Mouse (Mus musculus) neural tube, embryonic 14.5 days (tissue): ENCODE data around the gene Cenpe. TPM values are rescaled to one million over a fixed set of nuclear protein-coding genes. Genes with fewer than 3 reads are reported as not detected.

Experiments used
- ATAC-seq: fragments of 200-750 bp; cut with Nextera tagmentation; 2 replicates; pipeline ENCODE4 v1.8.0; 2017; ENCODE audit warnings: low read depth, mild to moderate bottlenecking, moderate TSS enrichment, moderate library complexity
- H3K27ac ChIP-seq: fragments of 300-500 bp; sonication (generic); 2 replicates; pipeline ENCODE4 v1.5.1; 2014; ENCODE audit warnings: low read depth, mild to moderate bottlenecking, control low read depth, low read length, moderate library complexity, mixed read lengths
- H3K27me3 ChIP-seq: fragments of 300-500 bp; sonication (generic); 2 replicates; pipeline ENCODE4 v1.6.1; 2014; ENCODE audit warnings: low read length; ENCODE audit not compliant: control insufficient read depth, insufficient read depth
- H3K36me3 ChIP-seq: fragments of 300-500 bp; sonication (generic); 2 replicates; pipeline ENCODE4 v1.6.1; 2014; ENCODE audit warnings: low read length, mixed read lengths; ENCODE audit not compliant: control insufficient read depth, insufficient read depth
- H3K4me1 ChIP-seq: fragments of 300-500 bp; sonication (generic); 2 replicates; pipeline ENCODE4 v1.6.1; 2014; ENCODE audit warnings: low read length; ENCODE audit not compliant: control insufficient read depth, insufficient read depth
- H3K4me2 ChIP-seq: fragments of 300-500 bp; sonication (generic); 2 replicates; pipeline ENCODE4 v1.6.1; 2014; ENCODE audit warnings: mild to moderate bottlenecking, low read depth, low read length, control low read depth
- H3K4me3 ChIP-seq: fragments of 300-500 bp; sonication (generic); 2 replicates; pipeline ENCODE4 v1.5.1; 2014; ENCODE audit warnings: low read depth, low read length, control low read depth, mixed read lengths
- H3K9ac ChIP-seq: fragments of 300-500 bp; sonication (generic); replicated peaks from 2 replicates; pipeline ENCODE4 v1.6.1; 2014; ENCODE audit warnings: low read depth, mild to moderate bottlenecking, control low read depth, low read length, mixed read lengths
- H3K9me3 ChIP-seq: fragments of 300-500 bp; sonication (generic); 2 replicates; pipeline ENCODE4 v1.6.1; 2016; ENCODE audit warnings: low read length; ENCODE audit not compliant: control insufficient read depth
- WGBS: fragments of 180-500 bp; shearing (Covaris S2); extraction: QIAGEN DNeasy Blood & Tissue Kit; methylation state at CpG from one replicate; pipeline ENCODE4 v1.1.7; 2014; 5-methylcytosine and 5-hydroxymethylcytosine counted together
- polyA plus RNA-seq: library from polyadenylated mRNA; unstranded; fragments of >200 nt; fragmentation: Nextera tagmentation; extraction: Ambion mirVana; gene quantifications from 2 replicates; pipeline ENCODE4 v1.2.1, GENCODE M21; 2014

Gene Cenpe
- polyA plus RNA-seq, 1 experiment from 2014 or later = 2.8 TPM

DNA sequence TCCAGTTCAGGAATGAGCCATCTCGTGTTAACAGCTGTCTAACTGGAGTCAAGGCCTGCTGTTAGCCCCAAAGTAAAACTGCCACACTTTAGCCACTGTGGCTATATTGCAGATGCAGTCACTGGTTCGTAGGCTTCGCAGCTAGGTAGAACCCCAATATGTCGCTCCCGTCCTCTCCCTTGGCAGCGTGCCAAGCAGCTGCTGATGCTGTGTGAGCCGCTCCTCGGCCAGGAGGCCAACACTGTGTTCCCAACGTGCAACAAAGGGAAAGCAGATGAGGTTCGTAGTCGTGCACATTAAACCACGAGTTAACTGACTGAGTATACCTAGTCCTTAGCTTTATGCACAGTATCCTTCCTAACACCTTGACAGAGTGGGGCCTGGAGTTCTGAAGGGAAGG, 60.3 kb downstream of the Cenpe start:
- Histone ChIP-seq H3K4me2 (no peak overlapping the region), H3K27me3 (no peaks in the 10 kb centered on the region), H3K27ac (no peak overlapping the region), H3K36me3 (no peaks in the 10 kb centered on the region), H3K4me1 (no peaks in the 10 kb centered on the region), H3K9ac (no peak overlapping the region), H3K4me3 (no peak overlapping the region), H3K9me3 (no peaks in the 10 kb centered on the region)
- 66% methylated on average over 12 of the region's 12 CpGs for WGBS
- no peak for ATAC-seq

DNA sequence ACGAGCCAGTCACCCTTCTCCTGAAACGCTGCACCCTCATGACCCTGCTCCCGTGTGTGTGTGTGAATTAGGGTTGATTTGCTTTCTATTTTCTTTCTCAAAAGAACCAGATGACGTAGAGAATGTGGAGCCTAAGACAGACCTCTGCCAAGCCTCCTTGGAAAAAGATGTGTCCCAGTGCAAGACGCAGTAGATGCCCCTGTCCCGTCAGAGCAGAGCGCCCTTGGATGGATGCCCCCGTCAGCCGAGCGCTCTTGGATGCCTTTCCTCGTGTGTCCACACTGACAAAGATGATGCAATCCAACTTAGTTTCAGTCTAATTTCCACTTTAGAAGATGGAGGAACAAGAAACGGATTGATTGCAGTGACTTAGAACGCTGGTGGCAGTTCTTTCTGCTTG, 60.7 kb downstream of the Cenpe start:
- no peaks in the 10 kb centered on the region for H3K36me3 ChIP-seq
- no peak overlapping the region for H3K4me2 ChIP-seq
- H3K4me1 ChIP-seq = no peaks in the 10 kb centered on the region
- WGBS = 91% methylated on average over 13 of the region's 13 CpGs
- H3K9me3 ChIP-seq = no peaks in the 10 kb centered on the region
- ATAC-seq = no peak
- no peak overlapping the region for H3K9ac ChIP-seq
- H3K27ac ChIP-seq = no peak overlapping the region
- H3K27me3 ChIP-seq = no peaks in the 10 kb centered on the region
- no peak overlapping the region for H3K4me3 ChIP-seq

DNA sequence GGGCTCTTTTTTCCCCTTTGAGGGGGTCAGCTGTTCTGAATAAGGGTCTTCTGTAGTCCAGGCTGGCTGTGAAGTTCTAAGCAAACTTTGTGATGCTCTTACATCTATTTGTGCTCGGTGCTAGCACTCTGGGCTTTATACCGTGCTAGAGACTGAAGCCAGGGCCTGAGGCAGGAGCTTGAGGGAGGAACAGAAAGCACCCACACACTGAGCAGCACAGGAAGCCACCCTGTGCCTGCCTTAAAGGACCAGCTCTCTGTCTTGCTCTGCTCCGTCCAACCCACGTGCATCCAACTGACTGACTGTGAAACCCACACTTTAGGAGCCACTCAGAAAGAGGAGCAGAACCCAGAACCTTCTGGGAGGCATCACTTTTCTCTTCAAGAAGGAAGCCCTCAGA, 67.8 kb downstream of the Cenpe start:
- Histone ChIP-seq H3K4me3 (no peak overlapping the region), H3K9ac (peak overlapping the region; percentile 4; the same call in 1 of the 2 replicates)
- WGBS = 82% methylated on average over 4 of the region's 4 CpGs

DNA sequence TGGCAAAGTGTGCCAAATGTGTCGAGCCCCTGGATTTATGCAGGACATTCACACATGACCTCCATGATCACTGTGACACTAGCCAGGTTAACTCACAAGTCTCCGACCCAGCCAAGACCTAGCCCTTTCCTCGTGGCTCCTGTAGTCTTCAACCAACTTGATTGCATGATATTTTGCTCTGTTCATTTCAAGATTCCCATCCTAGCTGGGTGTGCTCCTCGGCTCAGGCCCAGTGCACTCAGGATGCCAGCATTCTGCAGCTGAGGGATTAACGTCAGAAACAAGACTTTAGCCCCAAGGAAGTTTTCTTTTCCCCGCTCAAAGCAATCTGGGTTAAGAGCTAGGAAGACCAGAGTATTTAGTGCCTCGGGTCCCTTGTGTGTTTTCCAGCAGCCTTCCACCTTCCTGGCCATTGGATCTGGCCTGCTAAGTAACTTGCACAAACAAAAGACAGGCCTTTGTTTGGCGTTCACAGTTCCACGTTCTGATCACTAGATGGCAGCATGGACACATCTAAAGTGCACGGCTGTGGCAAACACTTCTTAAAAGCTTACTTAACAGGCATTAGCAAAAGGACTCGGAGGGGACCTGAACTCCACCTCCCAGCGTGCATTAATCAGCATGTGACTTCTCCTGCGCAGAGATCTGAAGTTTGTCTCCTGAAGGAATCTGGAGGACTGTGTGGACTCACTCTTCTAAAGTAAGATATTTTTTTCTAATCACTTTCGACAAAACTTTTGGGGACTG, 68.5 kb downstream of the Cenpe start, which contains the start of gene Bdh2:
Gene Bdh2, plus strand, starts transcription at position 553 of the 747 bp plus-strand sequence.
- Histone ChIP-seq H3K27me3 (no peaks in the 10 kb centered on the region), H3K36me3 (no peaks in the 10 kb centered on the region), H3K9ac (peak within 1 kb of the TSS; percentile 4; the same call in 1 of the 2 replicates), H3K27ac (no peak within 1 kb of the TSS), H3K4me2 (no peak within 1 kb of the TSS), H3K4me1 (no peaks in the 10 kb centered on the region), H3K4me3 (no peak within 1 kb of the TSS), H3K9me3 (no peaks in the 10 kb centered on the region)
- 28% methylated on average over 14 of the region's 14 CpGs for WGBS
- ATAC-seq = peak; percentile 92

More for the DNA sequence above, 67.8 kb downstream of the Cenpe start:
- H3K9me3 ChIP-seq = no peaks in the 10 kb centered on the region
- no peaks in the 10 kb centered on the region for H3K36me3 ChIP-seq
- no peak overlapping the region for H3K27ac ChIP-seq
- no peaks in the 10 kb centered on the region for H3K4me1 ChIP-seq
- H3K4me2 ChIP-seq = no peak overlapping the region
- H3K27me3 ChIP-seq = no peaks in the 10 kb centered on the region
- peak; percentile 26; the same call in 1 of the 2 replicates for ATAC-seq

GRCm38 (mm10) chr3:135281701-135282100, 69.4 kb downstream of the Cenpe start:
- Histone ChIP-seq H3K27me3 (no peaks in the 10 kb centered on the region), H3K4me2 (no peak overlapping the region), H3K9ac (no peak overlapping the region), H3K36me3 (no peaks in the 10 kb centered on the region), H3K9me3 (no peaks in the 10 kb centered on the region), H3K27ac (no peak overlapping the region), H3K4me3 (no peak overlapping the region), H3K4me1 (no peaks in the 10 kb centered on the region)
- WGBS = 87% methylated on average over 8 of the region's 8 CpGs
- ATAC-seq = no peak

GRCm38 (mm10) chr3:135285256-135285655, 72.9 kb downstream of the Cenpe start:
- no peak overlapping the region for H3K4me2 ChIP-seq
- no peaks in the 10 kb centered on the region for H3K36me3 ChIP-seq
- no peak overlapping the region for H3K4me3 ChIP-seq
- no peak for ATAC-seq
- H3K9me3 ChIP-seq = no peaks in the 10 kb centered on the region
- 88% methylated on average over 11 of the region's 11 CpGs for WGBS
- H3K27me3 ChIP-seq = no peaks in the 10 kb centered on the region
- H3K27ac ChIP-seq = no peak overlapping the region
- H3K4me1 ChIP-seq = no peaks in the 10 kb centered on the region
- H3K9ac ChIP-seq = no peak overlapping the region

- Histone ChIP-seq H3K9me3 (no peaks in the 10 kb centered on the region), H3K4me1 (no peaks in the 10 kb centered on the region), H3K9ac (no peak overlapping the region), H3K36me3 (no peaks in the 10 kb centered on the region), H3K27me3 (no peaks in the 10 kb centered on the region), H3K4me3 (no peak overlapping the region), H3K4me2 (no peak overlapping the region), H3K27ac (no peak overlapping the region)
- no peak for ATAC-seq
- 85% methylated on average over 3 of the region's 3 CpGs for WGBS
Measured at GRCm38 (mm10) chr3:135285807-135286206, 73.5 kb downstream of the Cenpe start.

GRCm38 (mm10) chr3:135288138-135288750, 75.9 kb downstream of the Cenpe start:
- Histone ChIP-seq H3K4me3 (no peak overlapping the region), H3K9me3 (no peaks in the 10 kb centered on the region), H3K27ac (no peak overlapping the region), H3K9ac (no peak overlapping the region), H3K4me1 (no peaks in the 10 kb centered on the region), H3K4me2 (no peak overlapping the region), H3K36me3 (no peaks in the 10 kb centered on the region), H3K27me3 (no peaks in the 10 kb centered on the region)
- WGBS = 90% methylated on average over 8 of the region's 8 CpGs
- ATAC-seq = no peak

- Histone ChIP-seq H3K4me2 (no peak overlapping the region), H3K9ac (no peak overlapping the region), H3K4me3 (no peak overlapping the region), H3K4me1 (no peaks in the 10 kb centered on the region), H3K27ac (no peak overlapping the region), H3K27me3 (no peaks in the 10 kb centered on the region), H3K9me3 (no peaks in the 10 kb centered on the region), H3K36me3 (no peaks in the 10 kb centered on the region)
- WGBS = 88% methylated on average over 1 of the region's 1 CpGs
- no peak for ATAC-seq
Measured at GRCm38 (mm10) chr3:135289148-135289547, 76.8 kb downstream of the Cenpe start.
